Mouse (Mus musculus) ES-E14 (cell line): ENCODE data around the gene Cadm1. TPM values are rescaled to one million over a fixed set of nuclear protein-coding genes. Genes with fewer than 3 reads are reported as not detected.

Experiments
- DNase-seq: peaks from one replicate; pipeline ENCODE4 v3.0.0-alpha.2; 2013; ENCODE audit warnings: low read depth, low spot score
- H3K27ac ChIP-seq: 2 replicates; pipeline ENCODE4 v1.5.1; 2012; ENCODE audit warnings: low read depth, mild to moderate bottlenecking, low read length, moderate library complexity, mixed read lengths; ENCODE audit not compliant: poor library complexity, insufficient read depth, severe bottlenecking
- H3K36me3 ChIP-seq: 2 replicates; pipeline ENCODE4 v1.6.1; 2012; ENCODE audit warnings: mild to moderate bottlenecking, low read length, moderate library complexity, mixed read lengths; ENCODE audit not compliant: control insufficient read depth, poor library complexity, insufficient read depth, severe bottlenecking
- H3K4me1 ChIP-seq, 2 experiments: fragments of 150-350 bp in 1 of 2; sonication (generic) in 1 of 2; 2 replicates each; pipeline ENCODE4 v1.6.1; 2012; ENCODE audit warnings: low read length in 2 of 2, mild to moderate bottlenecking in 1 of 2, mixed read lengths in 1 of 2; ENCODE audit not compliant: control insufficient read depth in 2 of 2, insufficient read depth in 2 of 2, poor library complexity in 1 of 2
- H3K4me3 ChIP-seq, 2 experiments: fragments of 150-350 bp in 1 of 2; sonication (generic) in 1 of 2; 2 replicates each; pipeline ENCODE4 v1.5.1; 2012; ENCODE audit warnings: low read length in 2 of 2, low read depth in 1 of 2, mild to moderate bottlenecking in 1 of 2, mixed read lengths in 1 of 2; ENCODE audit not compliant: insufficient read depth in 1 of 2, poor library complexity in 1 of 2, severe bottlenecking in 1 of 2
- H3K9ac ChIP-seq: 2 replicates; pipeline ENCODE4 v1.6.1; 2012; ENCODE audit warnings: low read depth, mild to moderate bottlenecking, low read length, mixed read lengths; ENCODE audit not compliant: poor library complexity, insufficient read depth, severe bottlenecking
- H3K9me3 ChIP-seq: fragments of 150-350 bp; sonication (generic); 2 replicates; pipeline ENCODE4 v1.6.1; 2012; ENCODE audit warnings: low read depth, mild to moderate bottlenecking, low read length; ENCODE audit not compliant: control insufficient read depth, insufficient read depth
- CHD2 ChIP-seq: IDR thresholded peaks from 2 replicates; pipeline ENCODE4 v1.6.1; 2014; ENCODE audit warnings: mild to moderate bottlenecking, low read depth, low read length, inconsistent platforms
- HCFC1 ChIP-seq: IDR thresholded peaks from 2 replicates; pipeline ENCODE4 v1.6.1; 2012; ENCODE audit warnings: low read length, inconsistent platforms, borderline replicate concordance; ENCODE audit not compliant: insufficient read depth
- MAFK ChIP-seq: IDR thresholded peaks from 2 replicates; pipeline ENCODE4 v1.6.1; 2014; ENCODE audit warnings: mild to moderate bottlenecking, low read depth, low read length, inconsistent platforms; ENCODE audit not compliant: insufficient read depth
- ZC3H11A ChIP-seq: IDR thresholded peaks from 2 replicates; pipeline ENCODE4 v1.6.1; 2012; ENCODE audit warnings: low read depth, mild to moderate bottlenecking, inconsistent platforms, low read length, borderline replicate concordance
- ZNF384 ChIP-seq: IDR thresholded peaks from 2 replicates; pipeline ENCODE4 v1.6.1; 2012; ENCODE audit warnings: low read depth, low read length, inconsistent platforms
- in situ Hi-C, 2 experiments: fragments of 600-800 bp; cut with MboI; formaldehyde crosslinking; loops; one replicate each; pipeline ENCODE4 v1.15.1; 2025; ENCODE audit warnings: low sequenced_read_pairs in 2 of 2, inconsistent platforms in 1 of 2; ENCODE audit not compliant: unreplicated experiment in 2 of 2
- total RNA-seq: library from RNA; depleted of rRNA; stranded (reverse); fragments of 300-350 nt; gene quantifications from 2 replicates; pipeline ENCODE4 v1.2.3, GENCODE M21; 2012

Cadm1 gene
- total RNA-seq, 1 experiment: 78.7 TPM

DNA sequence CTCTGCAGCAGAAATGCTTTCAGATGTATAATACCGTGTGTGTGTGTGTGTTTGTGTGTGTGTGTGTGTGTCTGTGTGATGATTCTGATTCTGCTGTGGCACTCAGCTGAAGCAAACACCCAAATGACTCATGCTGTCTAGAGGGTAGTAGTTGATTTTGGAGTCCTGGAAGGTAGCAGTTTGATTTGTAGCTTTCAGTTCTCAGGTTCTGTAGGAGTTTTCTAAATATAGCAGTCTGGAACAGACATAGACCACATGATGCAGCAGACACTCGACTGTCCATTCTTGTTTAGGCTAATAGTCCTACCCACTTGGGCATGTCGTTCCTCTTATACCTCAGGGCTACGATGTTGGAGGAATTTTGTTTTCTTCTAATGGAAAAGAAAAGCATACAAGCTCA, 86.4 kb downstream of the Cadm1 start:
- in situ Hi-C loops: no loop called here
- Histone ChIP-seq H3K4me1 (0 out of 4 replicates have a peak, but pooled peaks cover 1 to 3% of the 10 kb centered on the region in 2 experiments), H3K36me3 (no peaks in the 10 kb centered on the region), H3K27ac (no peak overlapping the region), H3K9ac (no peak overlapping the region), H3K4me3 (no peak overlapping the region), H3K9me3 (no peaks in the 10 kb centered on the region)
- TF ChIP-seq MAFK: no peak
- no peak for TF ChIP-seq CHD2
- TF ChIP-seq ZC3H11A: no peak
- TF ChIP-seq ZNF384: no peak
- TF ChIP-seq HCFC1: no peak
- DNase-seq: no peak

GRCm38 (mm10) chr9:47619501-47620029, 89.6 kb downstream of the Cadm1 start:
- Histone ChIP-seq H3K9me3 (no peaks in the 10 kb centered on the region), H3K36me3 (no peaks in the 10 kb centered on the region), H3K9ac (no peak overlapping the region), H3K27ac (no peak overlapping the region), H3K4me1 (0 out of 4 replicates have a peak, but pooled peaks cover 1 to 4% of the 10 kb centered on the region in 2 experiments), H3K4me3 (no peak overlapping the region)
- DNase-seq: no peak
- TF ChIP-seq HCFC1: no peak
- no peak for TF ChIP-seq CHD2
- no peak for TF ChIP-seq ZNF384
- no peak for TF ChIP-seq ZC3H11A
- TF ChIP-seq MAFK: no peak
- in situ Hi-C loops: no loop called here

- Histone ChIP-seq H3K27ac (no peak overlapping the region), H3K9me3 (no peaks in the 10 kb centered on the region), H3K9ac (no peak overlapping the region), H3K36me3 (no peaks in the 10 kb centered on the region), H3K4me1 (peaks cover 4% of the 10 kb centered on the region in 2 experiments; a peak in 2 of 4 replicates), H3K4me3 (no peak overlapping the region)
- no peak for DNase-seq
- TF ChIP-seq MAFK (no peak), CHD2 (no peak), ZC3H11A (no peak), HCFC1 (no peak), ZNF384 (no peak)
- in situ Hi-C loops: no loop called here
These were observed 93.8 kb downstream of the Cadm1 start for GRCm38 (mm10) chr9:47623447-47624445.

DNA sequence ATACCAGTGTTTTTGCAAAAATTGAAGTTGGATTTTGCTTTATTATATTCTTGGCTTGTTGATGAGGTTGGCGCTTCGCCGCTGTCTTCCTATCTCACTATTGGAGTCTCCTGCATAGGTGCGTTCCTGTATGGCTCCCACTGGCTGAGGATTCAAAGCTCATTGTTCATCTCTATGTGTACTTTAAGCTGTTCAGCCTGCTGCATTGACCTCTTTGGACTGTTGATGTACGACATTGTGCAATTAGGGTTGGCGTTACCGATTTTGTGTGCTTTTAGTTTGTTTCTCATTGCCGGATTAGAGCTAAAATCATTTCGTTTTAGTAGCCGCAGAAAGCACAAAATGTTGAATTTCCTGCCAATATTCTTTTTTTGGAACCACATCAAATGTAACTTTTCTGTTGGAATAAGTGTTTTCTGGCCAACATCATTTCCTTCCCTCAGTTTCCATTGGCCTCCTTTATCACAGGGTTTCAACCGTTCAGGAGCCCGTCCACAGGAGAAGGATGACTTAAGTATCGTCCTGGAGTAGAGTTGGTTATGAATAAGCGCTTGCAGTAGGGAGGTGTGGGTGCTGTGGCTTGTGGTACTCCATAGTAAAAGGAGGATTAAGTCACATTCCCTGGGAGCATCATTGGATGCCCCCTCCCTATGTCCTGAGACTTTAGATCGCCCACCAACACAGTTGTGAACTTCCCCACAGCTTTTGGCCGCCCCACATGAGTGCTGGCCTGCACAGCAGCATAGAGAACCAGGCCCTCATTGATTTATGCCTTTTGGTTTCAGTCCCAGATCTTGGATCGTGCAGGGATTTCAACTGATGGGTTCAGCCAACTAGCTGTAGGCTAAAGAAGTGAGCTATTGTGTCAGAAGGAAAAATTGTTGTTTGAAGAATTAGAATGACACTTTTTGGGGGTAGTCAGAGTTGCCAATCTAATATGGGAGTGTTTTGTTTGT, 94.9 kb downstream of the Cadm1 start:
- Histone ChIP-seq H3K4me3 (no peak overlapping the region), H3K9ac (no peak overlapping the region), H3K4me1 (peaks cover 3 to 4% of the 10 kb centered on the region in 2 experiments; a peak in 2 of 4 replicates), H3K9me3 (no peaks in the 10 kb centered on the region), H3K27ac (no peak overlapping the region), H3K36me3 (no peaks in the 10 kb centered on the region)
- in situ Hi-C loops: no loop called here
- no peak for DNase-seq
- TF ChIP-seq MAFK (no peak), ZC3H11A (no peak), ZNF384 (no peak), HCFC1 (no peak), CHD2 (no peak)
